Mouse (Mus musculus) bone marrow, adult 2 months (tissue): Measurements from ENCODE around the gene Gtsf1l. TPM values are rescaled to one million over a fixed set of nuclear protein-coding genes. Genes with fewer than 3 reads are reported as not detected.

Experiments
- H3K27ac ChIP-seq: fragments of 200-500 bp; 2 replicates; pipeline ENCODE4 v1.5.1; 2012; ENCODE audit warnings: low read depth, mild to moderate bottlenecking, control low read depth, inconsistent platforms, low read length; ENCODE audit not compliant: control insufficient read depth, poor library complexity, insufficient read depth
- H3K4me1 ChIP-seq: fragments of 200-500 bp; 2 replicates; pipeline ENCODE4 v1.6.1; 2011; ENCODE audit warnings: low read length; ENCODE audit not compliant: control insufficient read depth, insufficient read depth
- H3K4me3 ChIP-seq: fragments of 200-500 bp; replicated peaks from 2 replicates; pipeline ENCODE3; 2011; ENCODE audit warnings: mild to moderate bottlenecking, low read depth, low read length, control low read depth; ENCODE audit not compliant: control insufficient read depth
- CTCF ChIP-seq: fragments of 200-500 bp; IDR thresholded peaks from 2 replicates; pipeline ENCODE4 v1.5.1; 2011; ENCODE audit warnings: low read length, control low read depth; ENCODE audit not compliant: control insufficient read depth, insufficient read depth
- POLR2A ChIP-seq: fragments of 200-500 bp; IDR thresholded peaks from 2 replicates; pipeline ENCODE4 v1.6.1; 2011; ENCODE audit warnings: low read depth, mild to moderate bottlenecking, control low read depth, low read length, borderline replicate concordance; ENCODE audit not compliant: control insufficient read depth
- WGBS: fragments of 180-500 bp; shearing (Covaris S2); methylation state at CpG from one replicate; pipeline ENCODE4 v1.1.7; 2018; 5-methylcytosine and 5-hydroxymethylcytosine counted together
- polyA plus RNA-seq: library from polyadenylated mRNA; stranded (reverse); fragments of >200 nt; gene quantifications from 2 replicates; pipeline ENCODE4 v1.2.4, GENCODE M21; 2011; ENCODE audit warnings: low replicate concordance; ENCODE audit not compliant: missing spikeins, insufficient read depth, insufficient read length

Gtsf1l gene
- polyA plus RNA-seq, 1 experiment, result 10.0 TPM

GRCm38 (mm10) chr2:163052101-163052500 lies 35.6 kb downstream of the Gtsf1l start:
- H3K4me1 ChIP-seq, result peaks cover 2% of the 10 kb centered on the region; the same call in 1 of the 2 replicates
- WGBS, result 85% methylated on average over 4 of the region's 4 CpGs
- H3K27ac ChIP-seq, result no peak overlapping the region
- no peak overlapping the region for H3K4me3 ChIP-seq
- TF ChIP-seq POLR2A, result no peak
- TF ChIP-seq CTCF, result no peak

GRCm38 (mm10) chr2:163051691-163052090 lies 36.0 kb downstream of the Gtsf1l start:
- Histone ChIP-seq H3K4me3 (no peak overlapping the region), H3K4me1 (peaks cover under 1% of the 10 kb centered on the region; the same call in 1 of the 2 replicates), H3K27ac (no peak overlapping the region)
- TF ChIP-seq CTCF (no peak), POLR2A (no peak)
- 79% methylated on average over 1 of the region's 1 CpGs for WGBS

DNA sequence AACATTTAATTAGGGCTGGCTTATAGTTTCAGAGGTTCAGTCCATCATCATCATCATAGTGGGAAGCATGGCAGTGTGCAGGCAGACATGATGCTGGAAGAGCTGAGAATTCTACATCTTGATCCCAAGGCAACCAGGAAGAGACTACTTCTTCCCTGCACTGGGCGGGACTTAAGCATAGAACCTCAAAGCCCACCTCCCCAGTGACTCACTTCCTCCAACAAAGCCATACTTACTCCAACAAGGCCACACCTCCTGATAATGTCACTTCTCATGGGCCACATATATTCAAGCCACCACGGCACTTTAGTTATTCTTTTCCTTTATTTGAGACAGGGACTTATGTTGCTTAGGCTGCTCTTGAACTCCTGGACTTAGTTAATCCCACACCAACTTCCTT lies 38.5 kb downstream of the Gtsf1l start:
- WGBS, result 61% methylated on average over 2 of the region's 2 CpGs
- Histone ChIP-seq H3K4me3 (no peak overlapping the region), H3K4me1 (no peaks in the 10 kb centered on the region; the same call in 1 of the 2 replicates), H3K27ac (no peak overlapping the region)
- no peak for TF ChIP-seq CTCF
- TF ChIP-seq POLR2A, result no peak

DNA sequence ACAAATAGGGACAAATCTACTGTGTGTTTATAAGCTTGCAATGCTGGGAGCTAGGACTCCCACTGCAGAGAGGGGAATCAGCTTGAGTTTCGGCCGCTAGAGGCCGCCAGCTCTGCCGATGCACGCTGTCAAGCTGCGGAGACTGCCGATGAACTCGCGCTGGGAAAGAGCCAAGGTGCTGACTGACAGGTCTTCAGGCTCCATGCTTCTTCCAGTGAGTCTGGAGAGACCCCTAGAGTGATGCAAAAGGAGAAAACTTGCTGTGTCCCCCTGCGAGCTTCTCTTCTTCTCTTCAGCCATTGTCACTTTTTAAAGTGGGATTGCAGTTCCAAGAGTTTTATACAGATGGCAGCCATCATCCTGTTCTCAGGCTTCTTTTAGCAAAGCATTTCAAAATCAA lies 39.5 kb downstream of the Gtsf1l start:
- 3% methylated on average over 10 of the region's 10 CpGs for WGBS
- H3K4me1 ChIP-seq, result no peaks in the 10 kb centered on the region; the same call in 1 of the 2 replicates
- H3K4me3 ChIP-seq, result no peak overlapping the region
- peak; percentile 81 for TF ChIP-seq CTCF
- no peak for TF ChIP-seq POLR2A
- H3K27ac ChIP-seq, result no peak overlapping the region

- Histone ChIP-seq H3K4me3 (no peak overlapping the region), H3K27ac (no peak overlapping the region), H3K4me1 (no peaks in the 10 kb centered on the region)
- TF ChIP-seq CTCF, result no peak
- no peak for TF ChIP-seq POLR2A
- 69% methylated on average over 7 of the region's 7 CpGs for WGBS
Measured at GRCm38 (mm10) chr2:163039940-163040339, 47.7 kb downstream of the Gtsf1l start.

Other genes starting within 250 kb of the Gtsf1l start
- 156 and 163 TPM in 2 replicates for gene Srsf6, start 156.3 kb downstream of the Gtsf1l start, polyA plus RNA-seq
- gene L3mbtl1, start 144.4 kb downstream of the Gtsf1l start, polyA plus RNA-seq, result 0.47 and 0.52 TPM in 2 replicates
- gene Sgk2, start 100.5 kb downstream of the Gtsf1l start, polyA plus RNA-seq, result 0.49 and 1.1 TPM in 2 replicates
- 11.2 and 16.8 TPM in 2 replicates for gene Ift52, start 70.5 kb downstream of the Gtsf1l start, polyA plus RNA-seq
- gene Mybl2, start 33.2 kb downstream of the Gtsf1l start, polyA plus RNA-seq, result 43.6 and 59.3 TPM in 2 replicates
- 0.67 and 1.2 TPM in 2 replicates for gene Tox2, start 115.3 kb upstream of the Gtsf1l start, polyA plus RNA-seq